Mouse (Mus musculus) layer of hippocampus, adult 2 months (tissue): Measurements from ENCODE around the gene Arl9. TPM values are rescaled to one million over a fixed set of nuclear protein-coding genes. Genes with fewer than 3 reads are reported as not detected.
A peak's percentile ranks its signal among the peaks of the same experiment; 100 is the strongest.
"Not testable (repeated sequence)": the region's sequence is repeated elsewhere in the genome, so short reads cannot be mapped to it uniquely, and the experiment has no call there.

ENCODE experiments used
- DNase-seq, 2 experiments: peaks; one replicate each; pipeline ENCODE4 v3.0.0; 2022; ENCODE audit warnings: low spot score in 2 of 2
- H3K27ac ChIP-seq: fragments of 200-600 bp; 2 replicates; pipeline ENCODE4 v1.8.1; 2022
- H3K4me3 ChIP-seq: fragments of 200-600 bp; 2 replicates; pipeline ENCODE4 v1.8.1; 2022; ENCODE audit warnings: mild to moderate bottlenecking
- CTCF ChIP-seq: fragments of 200-600 bp; conservative IDR thresholded peaks from 2 replicates; pipeline ENCODE4 v1.8.1; 2022; ENCODE audit warnings: antibody characterized with exemption, mild to moderate bottlenecking, moderate library complexity
- total RNA-seq, 2 experiments: library from RNA; stranded (reverse); gene quantifications; 2 replicates each; pipeline ENCODE4 v1.2.3; 2021

The Arl9 gene
- total RNA-seq, 2 experiments from 2014 or later = 1.0 TPM; not detected in 1

- H3K27ac ChIP-seq = no peak overlapping the region
- no peak overlapping the region for H3K4me3 ChIP-seq
- TF ChIP-seq CTCF = no peak
- no peak for DNase-seq
Observed at GRCm38 (mm10) chr5:76984015-76984414, 19.8 kb upstream of the Arl9 start.

DNA sequence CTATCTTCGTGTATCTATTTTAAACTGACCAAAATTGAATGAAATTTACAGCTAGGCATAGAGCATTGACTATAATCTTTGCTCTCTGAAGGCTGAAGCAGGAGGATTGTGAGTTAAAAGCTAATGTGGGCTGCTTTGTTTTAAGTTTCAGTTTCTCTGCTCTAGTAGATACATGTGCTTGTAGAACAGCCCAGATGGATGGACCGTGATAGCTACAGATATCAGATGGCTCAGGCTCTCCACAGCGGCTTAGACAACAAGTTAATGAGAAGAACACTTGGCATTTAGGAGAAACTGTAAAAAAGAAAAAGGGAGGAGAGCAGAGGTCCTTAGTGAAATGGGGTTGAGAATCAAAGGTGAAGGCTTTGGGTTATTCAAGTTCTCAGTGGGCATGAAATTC is 13.1 kb upstream of the Arl9 start:
- no peak for DNase-seq
- no peak overlapping the region for H3K27ac ChIP-seq
- TF ChIP-seq CTCF = no peak
- H3K4me3 ChIP-seq = no peak overlapping the region

- H3K27ac ChIP-seq = no peak overlapping the region
- no peak overlapping the region for H3K4me3 ChIP-seq
- TF ChIP-seq CTCF = no peak
- DNase-seq = no peak
Observed at GRCm38 (mm10) chr5:76993174-76993814, 10.6 kb upstream of the Arl9 start.

GRCm38 (mm10) chr5:76998416-76998815 is 5.4 kb upstream of the Arl9 start:
- Histone ChIP-seq H3K4me3 (no peak overlapping the region), H3K27ac (no peak overlapping the region)
- peak; percentile 80 for TF ChIP-seq CTCF
- DNase-seq = peak; percentile 29 to 39

DNA sequence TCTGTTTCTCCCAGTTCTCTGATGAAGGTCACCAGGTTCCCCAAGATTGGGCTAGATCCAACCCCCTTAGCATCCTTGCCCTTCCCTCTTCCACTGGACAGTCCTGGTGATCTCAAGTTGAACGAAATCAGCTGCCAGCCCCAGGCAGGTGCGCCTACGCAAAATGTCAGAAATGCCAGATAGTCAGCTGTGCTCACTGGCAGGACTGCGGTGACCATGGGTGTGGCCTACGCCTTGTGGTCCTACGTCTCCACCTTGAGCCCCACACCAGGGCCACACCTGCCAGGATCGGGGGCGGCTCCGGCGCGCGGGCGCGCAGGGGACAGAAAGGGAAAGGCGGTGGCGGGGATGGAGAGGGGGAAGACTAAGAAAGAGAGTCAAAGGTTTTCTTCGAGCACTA is 2.7 kb upstream of the Arl9 start:
- no peak for TF ChIP-seq CTCF
- H3K4me3 ChIP-seq = no peak overlapping the region
- no peak overlapping the region for H3K27ac ChIP-seq
- no peak for DNase-seq

DNA sequence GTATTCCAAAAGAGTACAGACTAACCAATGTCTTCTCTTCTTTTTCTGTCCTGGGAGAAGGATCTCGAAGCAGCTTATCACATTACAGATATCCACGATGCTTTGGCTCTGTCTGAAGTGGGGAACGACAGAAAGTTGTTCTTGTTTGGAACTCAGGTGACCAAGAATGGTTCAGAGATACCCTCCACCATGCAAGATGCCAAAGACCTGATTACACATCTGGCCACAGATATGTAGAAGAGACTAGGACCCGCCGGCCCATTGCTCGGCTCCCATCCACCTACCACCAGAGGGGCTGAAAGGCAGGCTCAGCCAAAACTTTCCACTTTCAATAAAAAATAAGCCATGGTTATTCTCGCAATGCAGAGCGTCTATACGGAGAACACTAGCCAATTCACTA is 6.5 kb downstream of the Arl9 start:
- no peak overlapping the region for H3K4me3 ChIP-seq
- no peak for DNase-seq
- H3K27ac ChIP-seq = no peak overlapping the region
- no peak for TF ChIP-seq CTCF

DNA sequence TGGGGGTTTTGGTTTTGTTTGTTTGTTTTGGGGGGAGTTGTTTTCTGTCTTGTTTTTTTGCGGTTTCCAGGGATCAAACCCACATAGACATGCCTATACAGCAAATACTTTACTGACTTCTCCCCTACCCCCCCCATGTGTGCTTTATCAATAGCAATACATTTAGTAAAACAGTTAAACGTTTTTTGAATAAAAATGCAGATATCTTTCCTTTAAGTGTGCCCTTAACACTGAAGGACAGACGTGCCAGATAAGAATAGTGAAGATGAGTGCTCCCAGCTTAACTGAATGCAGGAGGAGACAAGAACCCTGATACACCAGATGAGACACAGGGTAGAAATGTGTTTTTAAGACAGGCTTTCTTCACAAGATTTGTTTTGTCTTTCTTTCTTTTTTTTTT is 7.2 kb downstream of the Arl9 start:
- no peak for TF ChIP-seq CTCF
- no peak for DNase-seq
- no peak overlapping the region for H3K27ac ChIP-seq
- no peak overlapping the region for H3K4me3 ChIP-seq

GRCm38 (mm10) chr5:77013171-77013570 is 9.3 kb downstream of the Arl9 start:
- DNase-seq = no peak
- no peak for TF ChIP-seq CTCF
- Histone ChIP-seq H3K4me3 (no peak overlapping the region), H3K27ac (no peak overlapping the region)

GRCm38 (mm10) chr5:77015544-77016482 is 12.0 kb downstream of the Arl9 start, which contains the start of gene Thegl:
Gene Thegl, plus strand, starts transcription at chr5:77016023.
- no peak for TF ChIP-seq CTCF
- DNase-seq = peak; percentile 67 to 70
- no peak within 1 kb of the TSS for H3K27ac ChIP-seq
- peak within 1 kb of the TSS; percentile 69 for H3K4me3 ChIP-seq

DNA sequence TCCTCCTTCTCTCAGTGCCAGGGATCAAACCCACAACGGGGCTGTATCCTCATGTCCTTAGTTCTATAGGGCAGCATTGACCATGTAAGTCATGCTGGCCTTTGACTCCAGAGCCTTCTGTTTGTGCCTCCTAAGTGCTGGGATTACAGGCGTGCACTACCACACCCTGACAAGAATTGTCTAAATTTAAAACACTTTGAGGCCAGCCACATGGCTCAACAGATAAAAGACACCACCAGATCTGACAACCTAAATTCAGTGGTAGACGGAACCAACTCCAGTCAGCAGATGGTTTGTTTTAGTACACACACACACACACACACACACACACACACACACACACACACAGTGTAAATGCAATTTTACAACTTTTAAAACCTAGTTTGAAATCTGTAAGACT is 24.2 kb downstream of the Arl9 start:
- no peak for TF ChIP-seq CTCF
- no peak overlapping the region for H3K4me3 ChIP-seq
- no peak overlapping the region for H3K27ac ChIP-seq
- no peak for DNase-seq

DNA sequence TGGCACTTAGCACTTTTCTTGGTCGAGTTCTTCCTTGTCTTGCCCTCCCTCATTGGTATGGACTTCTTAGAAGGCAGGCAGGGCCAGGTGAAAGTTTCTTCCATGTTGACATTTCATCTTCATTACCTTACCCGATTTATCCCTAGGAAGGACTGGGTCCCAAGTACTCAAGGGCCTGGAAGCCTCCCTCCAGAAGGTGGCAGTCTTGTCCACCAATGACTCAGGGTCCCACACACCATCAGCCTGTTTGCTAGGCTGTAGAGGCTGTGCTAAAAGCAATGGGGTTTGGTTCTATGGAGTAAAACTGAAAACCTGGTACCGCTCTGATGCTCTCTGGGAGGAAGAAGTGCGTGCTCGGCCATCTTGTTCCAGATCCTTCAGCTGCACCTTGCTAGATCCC is 25.9 kb downstream of the Arl9 start:
- no peak overlapping the region for H3K4me3 ChIP-seq
- no peak overlapping the region for H3K27ac ChIP-seq
- DNase-seq = peak in 1 of 2 experiments; percentile 35
- peak; percentile 78 for TF ChIP-seq CTCF

DNA sequence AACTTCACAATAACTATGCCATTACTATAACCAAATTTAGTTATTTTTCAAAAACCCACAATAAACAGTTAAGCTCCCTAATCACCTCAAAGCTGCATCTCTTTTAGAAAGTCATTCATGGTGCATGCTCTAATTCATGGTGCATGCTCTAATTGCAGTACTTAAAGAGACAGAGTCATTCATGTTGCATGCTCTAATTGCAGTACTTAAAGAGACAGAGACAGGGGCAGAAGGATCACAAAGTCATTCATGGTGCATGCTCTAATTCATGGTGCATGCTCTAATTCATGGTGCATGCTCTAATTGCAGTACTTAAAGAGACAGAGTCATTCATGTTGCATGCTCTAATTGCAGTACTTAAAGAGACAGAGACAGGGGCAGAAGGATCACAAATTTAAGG is 31.2 kb downstream of the Arl9 start:
- not testable (repeated sequence) for DNase-seq, H3K4me3 ChIP-seq
- peak overlapping the region; percentile 24; the same call in 1 of the 2 replicates for H3K27ac ChIP-seq

- no peak for TF ChIP-seq CTCF
- Histone ChIP-seq H3K27ac (no peak overlapping the region), H3K4me3 (no peak overlapping the region)
- no peak for DNase-seq
Observed at GRCm38 (mm10) chr5:77038451-77038850, 34.6 kb downstream of the Arl9 start.

GRCm38 (mm10) chr5:77039391-77039790 is 35.5 kb downstream of the Arl9 start:
- no peak for DNase-seq
- Histone ChIP-seq H3K4me3 (no peak overlapping the region), H3K27ac (no peak overlapping the region)
- no peak for TF ChIP-seq CTCF
